Mouse (Mus musculus): ENCODE measurements around the gene Abhd15. TPM values are rescaled to one million over a fixed set of nuclear protein-coding genes. Genes with fewer than 3 reads are reported as not detected.
A peak's percentile ranks its signal among the peaks of the same experiment; 100 is the strongest.

The Abhd15 gene
- 2.3 and 3.3 TPM in 2 replicates for polyA plus RNA-seq (2014; fragmentation: Nextera tagmentation; extraction: Ambion mirVana)

DNA sequence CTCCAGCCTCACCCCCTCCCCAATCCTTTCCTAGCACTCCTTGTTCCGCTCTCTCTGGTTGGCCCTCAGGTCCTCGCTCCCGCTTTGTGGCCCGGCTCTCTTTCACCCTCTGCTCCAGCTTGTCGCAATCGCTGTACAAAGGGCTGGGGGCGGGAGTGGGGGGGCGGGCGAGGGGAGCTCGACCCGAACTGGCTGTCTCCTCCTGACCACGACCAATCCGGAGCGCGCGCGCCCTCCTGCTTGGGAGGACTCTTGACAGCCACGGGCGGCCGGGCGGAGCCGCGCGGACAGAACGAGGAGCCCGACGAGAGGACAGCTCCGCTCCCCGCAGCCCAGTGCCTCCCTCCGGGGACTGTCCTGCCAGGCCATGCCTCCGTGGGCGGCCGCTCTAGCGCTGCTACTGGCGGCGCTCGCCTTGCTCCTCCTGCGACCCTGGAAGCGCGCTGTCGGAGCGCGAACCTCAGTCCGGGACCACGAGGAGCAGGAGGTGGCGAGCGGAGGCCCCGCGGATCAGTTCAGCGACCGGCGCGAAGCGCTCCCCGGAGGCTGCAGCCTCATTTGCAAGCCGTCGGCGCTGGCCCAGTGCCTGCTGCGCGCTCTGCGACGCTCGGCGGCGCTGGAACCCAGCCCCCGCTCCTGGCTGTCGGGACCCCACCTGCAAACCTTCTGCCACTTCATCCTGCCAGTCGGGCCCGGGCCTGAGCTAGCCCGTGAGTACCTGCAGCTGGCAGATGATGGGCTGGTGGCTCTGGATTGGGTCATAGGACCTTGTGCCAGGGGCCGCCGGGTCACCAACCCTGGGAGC is at the start of gene Abhd15:
Gene Abhd15, plus strand, starts transcription at position 290 of the 805 bp plus-strand sequence.
- ATAC-seq (ENCODE audit: low read depth) (peak; percentile 47), DNase-seq (ENCODE audit: low spot score) (peak; percentile 87)
- H3K4me3 ChIP-seq (ENCODE audit: low read depth, low read length), result peak within 1 kb of the TSS; percentile 74
- H3K9me3 ChIP-seq (ENCODE audit: control insufficient read depth, low read length), result no peaks in the 10 kb centered on the region
- H3K4me1 ChIP-seq (ENCODE audit: control insufficient read depth, insufficient read depth, low read length), result peaks cover 30% of the 10 kb centered on the region
- H3K27ac ChIP-seq (replicated peaks; ENCODE audit: low read depth, low read length), result no peak within 1 kb of the TSS
- peaks cover 28% of the 10 kb centered on the region for H3K27me3 ChIP-seq (replicated peaks; ENCODE audit: control insufficient read depth, insufficient read depth, low read length)
- peak within 1 kb of the TSS; percentile 97 for H3K4me2 ChIP-seq (ENCODE audit: low read depth, low read length)
- peak within 1 kb of the TSS; percentile 64 for H3K9ac ChIP-seq (ENCODE audit: low read depth, low read length)
- 1% methylated on average over 37 of the region's 72 CpGs for WGBS
- no peaks in the 10 kb centered on the region for H3K36me3 ChIP-seq (ENCODE audit: control insufficient read depth, insufficient read depth, low read length)

DNA sequence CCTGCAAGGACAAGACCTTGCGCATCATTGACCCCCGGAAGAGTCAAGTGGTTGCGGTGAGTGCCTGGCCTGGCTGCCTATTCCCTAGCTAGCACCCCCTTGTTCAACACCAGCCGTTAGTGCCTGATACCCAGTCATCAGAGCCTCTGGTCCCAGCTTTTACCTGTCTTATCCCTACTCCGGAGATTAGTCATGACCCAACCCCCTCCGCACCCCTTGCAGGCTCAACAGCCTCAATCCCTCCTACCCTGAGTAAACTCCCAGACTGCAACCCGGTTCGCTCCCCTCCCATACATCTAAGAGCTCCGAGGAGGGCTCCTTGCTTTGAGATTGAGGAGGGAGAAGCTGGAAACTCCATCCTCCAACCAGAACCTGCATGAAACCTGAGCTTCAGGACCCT is 48.4 kb upstream of the Abhd15 start:
- 27% methylated on average over 9 of the region's 9 CpGs for WGBS
- Histone ChIP-seq H3K4me1 (ENCODE audit: control insufficient read depth, insufficient read depth, low read length) (0 out of 2 replicates have a peak, but pooled peaks cover 3% of the 10 kb centered on the region), H3K4me3 (ENCODE audit: low read depth, low read length) (no peak overlapping the region), H3K4me2 (ENCODE audit: low read depth, low read length) (peak overlapping the region; percentile 26; the same call in 1 of the 2 replicates), H3K27ac (replicated peaks; ENCODE audit: low read depth, low read length) (no peak overlapping the region), H3K36me3 (ENCODE audit: control insufficient read depth, insufficient read depth, low read length) (peaks cover 9% of the 10 kb centered on the region), H3K9me3 (ENCODE audit: control insufficient read depth, low read length) (no peaks in the 10 kb centered on the region), H3K9ac (ENCODE audit: low read depth, low read length) (no peak overlapping the region), H3K27me3 (replicated peaks; ENCODE audit: control insufficient read depth, insufficient read depth, low read length) (peaks cover 50% of the 10 kb centered on the region)
- ATAC-seq (ENCODE audit: low read depth), result no peak
- no peak for DNase-seq (ENCODE audit: low spot score)

DNA sequence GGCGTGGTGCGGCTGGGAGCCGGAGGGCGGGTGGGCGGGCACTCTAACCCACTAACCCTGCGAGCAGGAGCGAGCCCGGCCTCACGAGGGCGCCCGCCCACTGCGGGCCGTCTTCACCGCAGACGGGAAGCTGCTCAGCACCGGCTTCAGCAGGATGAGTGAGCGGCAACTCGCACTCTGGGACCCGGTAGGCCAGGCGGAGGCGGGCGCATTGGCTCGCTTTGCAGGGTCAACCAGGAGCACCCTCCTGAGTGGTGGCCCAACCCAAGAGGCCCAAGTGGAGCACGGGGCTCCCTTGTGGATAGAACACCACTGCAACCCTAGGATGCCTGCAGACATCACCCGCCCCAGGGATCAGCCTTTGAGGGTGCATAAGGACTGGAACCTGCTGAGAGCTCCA is 47.8 kb upstream of the Abhd15 start:
- DNase-seq (ENCODE audit: low spot score) (peak; percentile 53), ATAC-seq (ENCODE audit: low read depth) (peak; percentile 64)
- Histone ChIP-seq H3K36me3 (ENCODE audit: control insufficient read depth, insufficient read depth, low read length) (peaks cover 15% of the 10 kb centered on the region), H3K9ac (ENCODE audit: low read depth, low read length) (no peak overlapping the region), H3K27ac (replicated peaks; ENCODE audit: low read depth, low read length) (no peak overlapping the region), H3K9me3 (ENCODE audit: control insufficient read depth, low read length) (no peaks in the 10 kb centered on the region), H3K4me1 (ENCODE audit: control insufficient read depth, insufficient read depth, low read length) (0 out of 2 replicates have a peak, but pooled peaks cover 3% of the 10 kb centered on the region), H3K4me3 (ENCODE audit: low read depth, low read length) (no peak overlapping the region), H3K4me2 (ENCODE audit: low read depth, low read length) (peak overlapping the region; percentile 26), H3K27me3 (replicated peaks; ENCODE audit: control insufficient read depth, insufficient read depth, low read length) (peaks cover 44% of the 10 kb centered on the region)
- 5% methylated on average over 16 of the region's 25 CpGs for WGBS

DNA sequence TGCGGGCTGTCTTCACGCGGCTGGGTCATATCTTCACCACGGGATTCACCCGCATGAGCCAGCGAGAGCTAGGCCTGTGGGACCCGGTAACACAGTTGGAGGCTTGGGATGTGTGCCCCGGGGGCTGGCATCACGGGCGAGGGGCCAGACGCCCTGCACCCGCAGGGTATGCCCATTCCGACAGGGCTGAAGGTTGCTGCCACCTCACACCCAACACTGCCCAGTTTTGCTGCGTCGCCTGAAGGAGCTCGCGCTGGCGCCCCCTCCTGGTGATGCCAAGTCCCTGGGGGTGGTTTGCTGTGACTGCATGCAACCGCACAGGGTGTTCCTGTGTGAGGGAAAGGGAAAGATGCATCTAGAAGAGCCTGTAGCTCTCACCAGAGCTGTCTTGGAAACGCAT is 47.1 kb upstream of the Abhd15 start:
- Histone ChIP-seq H3K9me3 (ENCODE audit: control insufficient read depth, low read length) (no peaks in the 10 kb centered on the region), H3K9ac (ENCODE audit: low read depth, low read length) (no peak overlapping the region), H3K4me2 (ENCODE audit: low read depth, low read length) (peak overlapping the region; percentile 26; the same call in 1 of the 2 replicates), H3K4me3 (ENCODE audit: low read depth, low read length) (no peak overlapping the region; the same call in 1 of the 2 replicates), H3K4me1 (ENCODE audit: control insufficient read depth, insufficient read depth, low read length) (0 out of 2 replicates have a peak, but pooled peaks cover 3% of the 10 kb centered on the region), H3K36me3 (ENCODE audit: control insufficient read depth, insufficient read depth, low read length) (peaks cover 21% of the 10 kb centered on the region), H3K27me3 (replicated peaks; ENCODE audit: control insufficient read depth, insufficient read depth, low read length) (peaks cover 38% of the 10 kb centered on the region), H3K27ac (replicated peaks; ENCODE audit: low read depth, low read length) (no peak overlapping the region)
- 7% methylated on average over 19 of the region's 20 CpGs for WGBS
- DNase-seq (ENCODE audit: low spot score), result peak; percentile 68
- no peak for ATAC-seq (ENCODE audit: low read depth)

DNA sequence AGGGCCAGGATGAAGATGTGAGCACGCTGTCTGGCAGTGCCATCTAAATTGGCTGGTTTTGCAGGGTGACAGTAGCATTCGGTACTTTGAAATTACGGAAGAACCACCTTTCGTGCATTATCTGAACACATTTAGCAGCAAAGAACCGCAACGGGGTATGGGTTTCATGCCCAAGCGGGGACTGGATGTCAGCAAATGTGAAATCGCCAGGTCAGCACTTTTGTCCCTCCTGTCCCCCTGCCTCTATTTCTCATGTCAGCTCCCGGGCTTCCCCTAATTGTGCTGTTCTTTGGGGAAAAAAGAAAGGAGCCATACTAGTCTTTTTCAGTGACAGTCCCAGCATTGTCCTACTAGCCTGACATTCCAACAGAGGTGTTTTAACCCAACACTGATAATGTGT is 46.5 kb upstream of the Abhd15 start:
- WGBS, result 77% methylated on average over 9 of the region's 9 CpGs
- peaks cover 32% of the 10 kb centered on the region for H3K27me3 ChIP-seq (replicated peaks; ENCODE audit: control insufficient read depth, insufficient read depth, low read length)
- no peak overlapping the region for H3K4me3 ChIP-seq (ENCODE audit: low read depth, low read length)
- DNase-seq (ENCODE audit: low spot score) (no peak), ATAC-seq (ENCODE audit: low read depth) (no peak)
- peaks cover 27% of the 10 kb centered on the region for H3K36me3 ChIP-seq (ENCODE audit: control insufficient read depth, insufficient read depth, low read length)
- no peak overlapping the region for H3K4me2 ChIP-seq (ENCODE audit: low read depth, low read length)
- H3K9me3 ChIP-seq (ENCODE audit: control insufficient read depth, low read length), result no peaks in the 10 kb centered on the region
- no peak overlapping the region for H3K9ac ChIP-seq (ENCODE audit: low read depth, low read length)
- H3K4me1 ChIP-seq (ENCODE audit: control insufficient read depth, insufficient read depth, low read length), result 0 out of 2 replicates have a peak, but pooled peaks cover 3% of the 10 kb centered on the region
- H3K27ac ChIP-seq (replicated peaks; ENCODE audit: low read depth, low read length), result no peak overlapping the region

DNA sequence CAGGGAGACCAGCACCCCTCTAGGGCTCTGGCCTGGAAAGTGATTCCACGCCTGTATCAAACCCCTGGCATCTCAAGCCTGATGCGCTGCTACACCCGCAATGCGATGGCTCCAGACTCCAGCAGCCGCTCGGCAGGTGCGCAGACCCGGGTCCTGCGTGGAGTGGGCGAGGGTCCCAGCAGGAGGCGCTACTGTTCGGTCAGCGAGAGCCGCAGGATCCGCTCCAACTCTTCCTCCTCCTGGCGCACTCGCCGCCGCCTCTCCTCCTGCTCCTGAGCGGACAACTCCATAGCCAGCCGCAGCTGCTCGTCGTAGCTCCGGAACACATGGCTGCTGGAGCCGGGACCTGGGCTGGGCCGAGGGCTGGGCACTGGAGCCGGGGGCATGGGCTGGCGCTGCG is 43.5 kb upstream of the Abhd15 start:
- Histone ChIP-seq H3K27ac (replicated peaks; ENCODE audit: low read depth, low read length) (no peak overlapping the region), H3K27me3 (replicated peaks; ENCODE audit: control insufficient read depth, insufficient read depth, low read length) (peaks cover 24% of the 10 kb centered on the region), H3K4me2 (ENCODE audit: low read depth, low read length) (no peak overlapping the region), H3K9ac (ENCODE audit: low read depth, low read length) (no peak overlapping the region), H3K9me3 (ENCODE audit: control insufficient read depth, low read length) (no peaks in the 10 kb centered on the region), H3K36me3 (ENCODE audit: control insufficient read depth, insufficient read depth, low read length) (peaks cover 43% of the 10 kb centered on the region), H3K4me1 (ENCODE audit: control insufficient read depth, insufficient read depth, low read length) (0 out of 2 replicates have a peak, but pooled peaks cover 3% of the 10 kb centered on the region), H3K4me3 (ENCODE audit: low read depth, low read length) (no peak overlapping the region)
- 78% methylated on average over 24 of the region's 29 CpGs for WGBS
- no peak for DNase-seq (ENCODE audit: low spot score)
- no peak for ATAC-seq (ENCODE audit: low read depth)

DNA sequence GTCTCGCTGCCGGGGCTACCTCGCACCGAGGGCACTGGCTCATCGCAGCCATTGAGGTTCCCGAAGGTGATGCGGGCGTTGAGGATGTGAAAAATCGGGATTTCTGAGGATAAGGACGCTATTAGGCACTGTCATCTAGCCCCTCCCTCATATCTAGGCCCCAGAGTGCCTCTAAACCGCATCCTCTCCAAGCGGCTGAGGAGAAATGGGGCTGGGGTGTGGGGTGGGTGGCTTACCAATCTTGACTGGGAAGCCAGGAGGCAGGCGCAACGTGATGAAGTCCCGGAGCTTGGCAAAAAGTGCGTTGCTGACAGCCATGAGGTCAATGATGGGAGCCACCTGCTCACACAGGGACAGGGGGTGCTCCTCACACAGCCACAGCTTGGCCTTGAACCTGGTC is 42.1 kb upstream of the Abhd15 start:
- no peak overlapping the region for H3K27ac ChIP-seq (replicated peaks; ENCODE audit: low read depth, low read length)
- ATAC-seq (ENCODE audit: low read depth), result no peak
- peaks cover 43% of the 10 kb centered on the region for H3K36me3 ChIP-seq (ENCODE audit: control insufficient read depth, insufficient read depth, low read length)

DNA sequence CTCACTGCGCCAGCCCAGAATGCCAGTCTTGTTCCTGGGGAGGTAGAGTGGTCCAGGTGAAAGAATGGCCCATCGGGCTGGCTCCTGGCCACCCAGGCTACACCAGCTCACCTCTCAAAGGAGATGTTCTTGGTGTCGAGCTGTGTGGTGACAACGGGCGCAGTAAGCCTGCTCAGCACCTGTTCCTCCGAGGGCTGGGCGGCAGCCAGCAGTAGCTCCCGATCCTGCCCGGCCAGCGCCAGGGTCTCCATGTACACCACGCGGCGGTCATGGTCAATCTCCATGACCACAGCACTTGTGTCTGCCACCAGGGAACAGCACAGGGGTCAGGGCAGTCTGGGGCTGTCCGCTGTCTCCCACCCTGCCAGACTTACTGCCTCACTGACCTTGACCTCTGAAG is 38.7 kb upstream of the Abhd15 start:
- 89% methylated on average over 14 of the region's 14 CpGs for WGBS
- ATAC-seq (ENCODE audit: low read depth) (no peak), DNase-seq (ENCODE audit: low spot score) (no peak)
- Histone ChIP-seq H3K27ac (replicated peaks; ENCODE audit: low read depth, low read length) (no peak overlapping the region), H3K4me3 (ENCODE audit: low read depth, low read length) (no peak overlapping the region), H3K27me3 (replicated peaks; ENCODE audit: control insufficient read depth, insufficient read depth, low read length) (no peaks in the 10 kb centered on the region), H3K4me2 (ENCODE audit: low read depth, low read length) (no peak overlapping the region), H3K4me1 (ENCODE audit: control insufficient read depth, insufficient read depth, low read length) (no peaks in the 10 kb centered on the region), H3K36me3 (ENCODE audit: control insufficient read depth, insufficient read depth, low read length) (peaks cover 38% of the 10 kb centered on the region), H3K9ac (ENCODE audit: low read depth, low read length) (no peak overlapping the region), H3K9me3 (ENCODE audit: control insufficient read depth, low read length) (no peaks in the 10 kb centered on the region)

More for the DNA sequence above, 42.1 kb upstream of the Abhd15 start:
- H3K27me3 ChIP-seq (replicated peaks; ENCODE audit: control insufficient read depth, insufficient read depth, low read length), result peaks cover 10% of the 10 kb centered on the region
- no peak overlapping the region for H3K4me2 ChIP-seq (ENCODE audit: low read depth, low read length)
- no peak overlapping the region for H3K4me3 ChIP-seq (ENCODE audit: low read depth, low read length)
- DNase-seq (ENCODE audit: low spot score), result no peak
- no peak overlapping the region for H3K9ac ChIP-seq (ENCODE audit: low read depth, low read length)
- WGBS, result 90% methylated on average over 16 of the region's 16 CpGs
- no peaks in the 10 kb centered on the region for H3K9me3 ChIP-seq (ENCODE audit: control insufficient read depth, low read length)
- H3K4me1 ChIP-seq (ENCODE audit: control insufficient read depth, insufficient read depth, low read length), result no peaks in the 10 kb centered on the region
